Mouse (Mus musculus) kidney, adult 10 weeks (tissue): ENCODE results near the gene Iqschfp. TPM values are rescaled to one million over a fixed set of nuclear protein-coding genes. Genes with fewer than 3 reads are reported as not detected.

Experiments used
- polyA plus RNA-seq: library from polyadenylated mRNA; stranded (reverse); fragments of 350-450 nt; fragmentation: Illumina TruSeq; extraction: RNeasy Lipid Tissue Mini Kit (QIAGEN cat#74804); gene quantifications from one replicate; pipeline ENCODE4 v1.2.3, GENCODE M21; 2014; ENCODE audit warnings: low read depth, low replicate concordance

The Iqschfp gene
- not detected for polyA plus RNA-seq

GRCm38 (mm10) chr3:67892026-67892705 lies at the start of gene Iqschfp, which contains the start of gene Iqcj:
Iqschfp (plus strand) TSS chr3:67892232.
Iqcj (plus strand) TSS chr3:67892220.

DNA sequence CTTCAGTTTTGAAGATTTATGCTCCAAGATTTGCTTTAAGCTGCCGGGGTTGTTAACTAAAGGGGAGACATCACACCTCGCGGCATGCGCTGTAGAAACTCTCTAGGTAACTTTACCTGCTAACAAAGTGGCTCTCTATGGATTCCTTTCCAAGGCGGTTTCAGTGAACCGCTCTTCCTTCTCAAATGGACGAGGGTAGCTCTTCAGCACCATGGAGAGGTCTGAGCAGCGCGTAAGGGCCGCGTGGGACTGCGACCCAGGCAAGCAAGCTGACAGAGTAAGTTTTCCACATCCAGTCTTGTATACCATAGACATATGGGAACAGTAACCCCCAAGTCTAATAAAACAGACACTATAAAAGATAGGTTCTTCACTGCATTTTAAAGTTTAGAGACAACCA lies 172.7 kb downstream of the Iqschfp start, which contains the start of gene Schip1:
Gene Schip1 (plus strand): TSS at position 72 of the 400 bp plus-strand sequence.

Other genes with a start within 250 kb of the Iqschfp start
- gene Iqcj, start within 50 bp of the Iqschfp start, polyA plus RNA-seq = not detected
- 21.7 TPM for gene Schip1, start 172.6 kb downstream of the Iqschfp start, polyA plus RNA-seq